Mouse (Mus musculus): Measurements from ENCODE around the gene Ppt2. TPM values are rescaled to one million over a fixed set of nuclear protein-coding genes. Genes with fewer than 3 reads are reported as not detected.

Gene Ppt2
- total RNA-seq, 2 experiments from 2014 or later, result 57.8 to 70.0 TPM

GRCm38 (mm10) chr17:34606186-34607039 lies 21.9 kb downstream of the Ppt2 start:
- peak; percentile 29 to 38 for DNase-seq

GRCm38 (mm10) chr17:34605609-34606008 lies 22.7 kb downstream of the Ppt2 start:
- DNase-seq, result peak; percentile 98 to 99

GRCm38 (mm10) chr17:34604511-34605237 lies 23.6 kb downstream of the Ppt2 start:
- peak; percentile 67 to 68 for DNase-seq

GRCm38 (mm10) chr17:34604061-34604508 lies 24.2 kb downstream of the Ppt2 start, which contains the start of gene Agpat1:
TSS of gene Agpat1 (plus strand) at chr17:34604262.
- DNase-seq, result peak; percentile 99

- DNase-seq, result peak; percentile 97
These were observed 24.8 kb downstream of the Ppt2 start, which contains the start of gene Rnf5 for GRCm38 (mm10) chr17:34603375-34604060. TSS of gene Rnf5 (minus strand) at chr17:34603690.

GRCm38 (mm10) chr17:34601796-34602195 lies 26.5 kb downstream of the Ppt2 start:
- DNase-seq, result no peak

GRCm38 (mm10) chr17:34599891-34600290 lies 28.4 kb downstream of the Ppt2 start:
- no peak for DNase-seq

GRCm38 (mm10) chr17:34597566-34598095 lies 30.7 kb downstream of the Ppt2 start, which contains the start of gene Ager:
TSS of gene Ager (plus strand) at chr17:34597862.
- no peak for DNase-seq

- DNase-seq, result no peak
These were observed 32.2 kb downstream of the Ppt2 start for GRCm38 (mm10) chr17:34596098-34596497.

- no peak for DNase-seq
These were observed 34.4 kb downstream of the Ppt2 start for GRCm38 (mm10) chr17:34593752-34594525.

- peak; percentile 46 to 50 for DNase-seq
These were observed 35.4 kb downstream of the Ppt2 start for GRCm38 (mm10) chr17:34592581-34593549.

GRCm38 (mm10) chr17:34591994-34592375 lies 36.3 kb downstream of the Ppt2 start:
- peak; percentile 93 to 99 for DNase-seq

- DNase-seq, result no peak
These were observed 37.0 kb downstream of the Ppt2 start, which contains the start of gene Pbx2 for GRCm38 (mm10) chr17:34591029-34591993. TSS of gene Pbx2 (plus strand) at chr17:34591266.

GRCm38 (mm10) chr17:34590154-34590987 lies 37.9 kb downstream of the Ppt2 start:
- DNase-seq, result no peak

- peak; percentile 27 to 66 for DNase-seq
These were observed 38.6 kb downstream of the Ppt2 start, which contains the start of gene Gpsm3 for GRCm38 (mm10) chr17:34589681-34590101. TSS of gene Gpsm3 (plus strand) at chr17:34589806.

GRCm38 (mm10) chr17:34589206-34589605 lies 39.1 kb downstream of the Ppt2 start:
- DNase-seq, result no peak

- no peak for DNase-seq
These were observed 39.5 kb downstream of the Ppt2 start for GRCm38 (mm10) chr17:34588767-34589166.
